Mouse (Mus musculus): Measurements from ENCODE around the gene Rad23b. TPM values are rescaled to one million over a fixed set of nuclear protein-coding genes. Genes with fewer than 3 reads are reported as not detected.

The Rad23b gene
- total and polyA plus RNA-seq, 3 experiments = 200 to 270 TPM; not detected in 1

- TF ChIP-seq TBP (IDR thresholded peaks at IDR 0.05; ENCODE audit: low read depth, low read length) (0 out of 2 replicates have a peak, but pooled peaks have one; percentile 46), USF2 (IDR thresholded peaks at IDR 0.05; ENCODE audit: borderline replicate concordance in 1 of 2, insufficient read depth in 1 of 2, low read depth in 1 of 2, low read length in 2 of 2) (no peak), CHD1 (IDR thresholded peaks at IDR 0.05; ENCODE audit: low read depth, low read length) (no peak), RCOR1 (IDR thresholded peaks at IDR 0.05; ENCODE audit: low read depth, low read length) (0 out of 2 replicates have a peak, but pooled peaks have one; percentile 23), ZNF384 (IDR thresholded peaks at IDR 0.05; ENCODE audit: low read depth, low read length) (peak; percentile 75)
- Histone ChIP-seq H3K36me3 (ENCODE audit: control insufficient read depth in 1 of 2, insufficient read depth in 2 of 2, low read length in 2 of 2) (peaks cover 6 to 27% of the 10 kb centered on the region in 2 experiments), H3K4me1 (ENCODE audit: control insufficient read depth in 1 of 2, insufficient read depth in 2 of 2, low read length in 2 of 2) (no peaks in the 10 kb centered on the region), H3K9me3 (replicated peaks; ENCODE audit: insufficient read depth, low read length) (no peaks in the 10 kb centered on the region), H3K27me3 (ENCODE audit: control insufficient read depth in 1 of 2, insufficient read depth in 2 of 2, low read length in 2 of 2) (no peaks in the 10 kb centered on the region), H3K4me3 (ENCODE audit: control insufficient read depth in 1 of 2, insufficient read depth in 1 of 2, low read depth in 2 of 2, low read length in 2 of 2) (no peak overlapping the region), H3K27ac (ENCODE audit: control insufficient read depth, low read depth, low read length) (no peak overlapping the region), H3K9ac (ENCODE audit: control insufficient read depth, low read depth, low read length, poor library complexity, severe bottlenecking) (no peak overlapping the region), H3K79me2 (ENCODE audit: control insufficient read depth, insufficient read depth, low read length, poor library complexity) (peaks cover 37% of the 10 kb centered on the region)
- peak; percentile 76 for DNase-seq (ENCODE audit: low read depth, low spot score)
Measured at GRCm38 (mm10) chr4:55366014-55366413, 16.2 kb downstream of the Rad23b start.

DNA sequence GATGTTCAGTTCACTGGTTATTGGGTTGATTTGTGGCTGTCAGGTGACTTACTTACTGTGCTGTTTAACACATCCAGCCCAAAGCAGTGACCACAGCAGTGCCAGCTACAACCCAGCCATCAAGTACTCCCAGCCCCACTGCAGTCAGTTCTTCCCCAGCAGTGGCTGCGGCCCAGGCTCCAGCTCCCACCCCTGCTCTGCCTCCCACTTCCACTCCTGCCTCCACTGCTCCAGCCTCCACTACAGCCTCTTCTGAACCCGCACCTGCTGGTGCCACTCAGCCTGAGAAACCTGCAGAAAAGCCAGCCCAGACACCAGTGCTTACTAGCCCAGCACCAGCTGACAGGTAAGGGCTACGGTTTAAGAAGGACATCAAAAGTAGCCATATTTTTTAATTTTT is 20.3 kb downstream of the Rad23b start:
- peaks cover 14% of the 10 kb centered on the region for H3K79me2 ChIP-seq (ENCODE audit: control insufficient read depth, insufficient read depth, low read length, poor library complexity)
- no peak for TF ChIP-seq JUND (IDR thresholded peaks at IDR 0.05; ENCODE audit: low read depth, low read length)
- TF ChIP-seq BHLHE40 (IDR thresholded peaks at IDR 0.05; ENCODE audit: borderline replicate concordance, low read depth, low read length) = no peak
- TF ChIP-seq RAD21 (IDR thresholded peaks at IDR 0.05; ENCODE audit: low read depth, low read length) = no peak
- no peak for TF ChIP-seq POLR2A (IDR thresholded peaks at IDR 0.05; ENCODE audit: control insufficient read depth in 1 of 2, insufficient read depth in 1 of 2, low read depth in 1 of 2, low read length in 2 of 2, poor library complexity in 1 of 2)
- TF ChIP-seq SMC3 (IDR thresholded peaks at IDR 0.05; ENCODE audit: low read depth, low read length) = no peak
- TF ChIP-seq MAX (IDR thresholded peaks at IDR 0.05; ENCODE audit: low read length) = no peak
- TF ChIP-seq GABPA (IDR thresholded peaks at IDR 0.05; ENCODE audit: low read depth, low read length) = no peak
- TF ChIP-seq ETS1 (IDR thresholded peaks at IDR 0.05; ENCODE audit: low read depth, low read length) = no peak
- no peak for TF ChIP-seq POLR2AphosphoS2 (IDR thresholded peaks at IDR 0.05; ENCODE audit: low read length)
- no peak for TF ChIP-seq ZMIZ1 (IDR thresholded peaks at IDR 0.05; ENCODE audit: low read depth, low read length)
- no peak for TF ChIP-seq USF1 (IDR thresholded peaks at IDR 0.05; ENCODE audit: low read depth, low read length)
- TF ChIP-seq MYB (IDR thresholded peaks at IDR 0.05; ENCODE audit: low read depth, low read length) = no peak
- TF ChIP-seq RCOR1 (IDR thresholded peaks at IDR 0.05; ENCODE audit: low read depth, low read length) = no peak
- no peak for TF ChIP-seq ZNF384 (IDR thresholded peaks at IDR 0.05; ENCODE audit: low read depth, low read length)
- TF ChIP-seq CHD1 (IDR thresholded peaks at IDR 0.05; ENCODE audit: low read depth, low read length) = no peak
- no peak for TF ChIP-seq MXI1 (IDR thresholded peaks at IDR 0.05; ENCODE audit: low read depth, low read length)
- TF ChIP-seq CHD2 (IDR thresholded peaks at IDR 0.05; ENCODE audit: low read length) = no peak
- TF ChIP-seq TAL1 (IDR thresholded peaks at IDR 0.05; ENCODE audit: low read length) = no peak
- no peaks in the 10 kb centered on the region for H3K27me3 ChIP-seq (ENCODE audit: control insufficient read depth in 1 of 2, insufficient read depth in 2 of 2, low read length in 2 of 2)
- H3K4me3 ChIP-seq (ENCODE audit: control insufficient read depth in 1 of 2, insufficient read depth in 1 of 2, low read depth in 2 of 2, low read length in 2 of 2) = no peak overlapping the region
- peaks cover 6 to 35% of the 10 kb centered on the region in 2 experiments for H3K36me3 ChIP-seq (ENCODE audit: control insufficient read depth in 1 of 2, insufficient read depth in 2 of 2, low read length in 2 of 2)
- no peaks in the 10 kb centered on the region for H3K9me3 ChIP-seq (replicated peaks; ENCODE audit: insufficient read depth, low read length)
- no peak overlapping the region for H3K27ac ChIP-seq (ENCODE audit: control insufficient read depth, low read depth, low read length)
- H3K9ac ChIP-seq (ENCODE audit: control insufficient read depth, low read depth, low read length, poor library complexity, severe bottlenecking) = no peak overlapping the region
- H3K4me1 ChIP-seq (ENCODE audit: control insufficient read depth in 1 of 2, insufficient read depth in 2 of 2, low read length in 2 of 2) = no peaks in the 10 kb centered on the region
- no peak for DNase-seq (ENCODE audit: low read depth, low spot score)

All from MEL (cell line).